Mouse (Mus musculus): ENCODE measurements around the gene Prok1. TPM values are rescaled to one million over a fixed set of nuclear protein-coding genes. Genes with fewer than 3 reads are reported as not detected.

Gene Prok1
- polyA plus RNA-seq, 1 experiment from 2014 or later: not detected

- H3K27me3 ChIP-seq: peaks cover 5% of the 10 kb centered on the region; the same call in 1 of the 2 replicates
- H3K9me3 ChIP-seq: no peaks in the 10 kb centered on the region
- 0 out of 2 replicates have a peak overlapping the region, but pooled peaks have one; percentile 24 for H3K4me2 ChIP-seq (replicated peaks)
- H3K27ac ChIP-seq (replicated peaks): no peak overlapping the region
- H3K4me3 ChIP-seq: no peak overlapping the region
- 0 out of 2 replicates have a peak overlapping the region, but pooled peaks have one; percentile 15 for H3K9ac ChIP-seq (replicated peaks)
- peak; percentile 57; the same call in 1 of the 2 replicates for ATAC-seq (ENCODE audit: low FRiP score, low read depth)
- 4% methylated on average over 11 of the region's 11 CpGs for WGBS
- H3K4me1 ChIP-seq: no peaks in the 10 kb centered on the region
- H3K36me3 ChIP-seq: no peaks in the 10 kb centered on the region
Observed at GRCm38 (mm10) chr3:107233351-107233813, 6.1 kb downstream of the Prok1 start.

DNA sequence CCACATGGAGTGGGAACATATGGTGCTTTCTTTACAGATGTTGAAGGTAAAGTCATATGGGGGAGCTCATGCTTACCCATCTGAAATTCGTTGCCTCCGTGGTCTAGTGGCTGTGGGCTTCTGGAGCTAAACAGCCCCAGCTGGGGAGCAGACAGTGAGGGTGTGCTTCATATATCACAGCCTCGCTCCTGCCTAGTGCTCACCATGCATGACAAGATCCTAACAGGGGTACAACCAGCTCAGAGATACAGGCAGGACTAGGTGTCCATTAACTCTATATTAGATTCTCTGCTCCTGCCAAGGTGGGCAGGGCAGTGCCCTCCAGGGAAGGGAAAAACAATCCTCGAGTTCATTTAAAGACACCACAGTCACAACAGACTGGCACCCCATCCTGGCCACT lies 8.3 kb downstream of the Prok1 start:
- peaks cover 5% of the 10 kb centered on the region; the same call in 1 of the 2 replicates for H3K27me3 ChIP-seq
- no peak overlapping the region for H3K27ac ChIP-seq (replicated peaks)
- WGBS: 68% methylated on average over 4 of the region's 4 CpGs
- no peak overlapping the region for H3K4me3 ChIP-seq
- no peaks in the 10 kb centered on the region for H3K4me1 ChIP-seq
- H3K9me3 ChIP-seq: no peaks in the 10 kb centered on the region
- no peaks in the 10 kb centered on the region for H3K36me3 ChIP-seq
- H3K9ac ChIP-seq (replicated peaks): no peak overlapping the region
- no peak for ATAC-seq (ENCODE audit: low FRiP score, low read depth)
- H3K4me2 ChIP-seq (replicated peaks): no peak overlapping the region

- no peak for ATAC-seq (ENCODE audit: low FRiP score, low read depth)
- H3K27ac ChIP-seq (replicated peaks): no peak within 1 kb of the TSS
- peaks cover 5% of the 10 kb centered on the region; the same call in 1 of the 2 replicates for H3K27me3 ChIP-seq
- WGBS: 56% methylated on average over 1 of the region's 1 CpGs
- no peaks in the 10 kb centered on the region for H3K9me3 ChIP-seq
- H3K4me1 ChIP-seq: no peaks in the 10 kb centered on the region
- H3K4me2 ChIP-seq (replicated peaks): no peak within 1 kb of the TSS
- no peak within 1 kb of the TSS for H3K4me3 ChIP-seq
- no peak within 1 kb of the TSS for H3K9ac ChIP-seq (replicated peaks)
- H3K36me3 ChIP-seq: no peaks in the 10 kb centered on the region
Observed at GRCm38 (mm10) chr3:107230527-107230926, 9.0 kb downstream of the Prok1 start, which contains the start of gene A630076J17Rik. Gene A630076J17Rik, plus strand, starts transcription at chr3:107230614.

- Histone ChIP-seq H3K27ac (replicated peaks) (no peak overlapping the region), H3K9me3 (no peaks in the 10 kb centered on the region), H3K36me3 (no peaks in the 10 kb centered on the region), H3K9ac (replicated peaks) (no peak overlapping the region), H3K27me3 (peaks cover 5% of the 10 kb centered on the region; the same call in 1 of the 2 replicates), H3K4me2 (replicated peaks) (no peak overlapping the region), H3K4me1 (no peaks in the 10 kb centered on the region), H3K4me3 (no peak overlapping the region)
- no peak for ATAC-seq (ENCODE audit: low FRiP score, low read depth)
- WGBS: 83% methylated on average over 5 of the region's 5 CpGs
Observed at GRCm38 (mm10) chr3:107229822-107230221, 9.7 kb downstream of the Prok1 start.

- Histone ChIP-seq H3K9ac (replicated peaks) (no peak overlapping the region), H3K4me2 (replicated peaks) (no peak overlapping the region), H3K36me3 (no peaks in the 10 kb centered on the region), H3K4me3 (no peak overlapping the region), H3K4me1 (no peaks in the 10 kb centered on the region), H3K9me3 (0 out of 2 replicates have a peak, but pooled peaks cover 2% of the 10 kb centered on the region), H3K27me3 (peaks cover 5% of the 10 kb centered on the region; the same call in 1 of the 2 replicates), H3K27ac (replicated peaks) (no peak overlapping the region)
- 78% methylated on average over 5 of the region's 5 CpGs for WGBS
- no peak for ATAC-seq (ENCODE audit: low FRiP score, low read depth)
Observed at GRCm38 (mm10) chr3:107229221-107229620, 10.3 kb downstream of the Prok1 start.

DNA sequence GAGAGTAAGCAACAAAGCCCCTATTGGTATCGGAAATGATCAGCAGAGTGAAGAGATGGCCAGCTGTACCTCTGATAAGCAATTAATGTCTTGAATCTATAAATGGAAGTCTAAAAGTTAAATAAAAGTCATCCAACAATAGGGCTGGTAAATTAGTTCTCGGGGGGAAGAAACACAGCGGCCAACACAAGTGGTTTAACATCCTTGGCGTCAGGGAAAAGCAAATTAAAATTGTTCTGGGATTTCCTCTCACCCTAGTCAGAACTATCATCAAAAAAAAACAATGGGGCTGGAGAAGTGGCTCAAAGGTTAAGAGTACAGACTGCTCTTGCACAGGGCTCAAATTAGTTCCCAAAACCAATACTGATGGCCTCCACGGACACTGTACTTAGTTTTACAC lies 13.7 kb downstream of the Prok1 start:
- Histone ChIP-seq H3K36me3 (no peaks in the 10 kb centered on the region), H3K27ac (replicated peaks) (no peak overlapping the region), H3K4me2 (replicated peaks) (no peak overlapping the region), H3K9ac (replicated peaks) (no peak overlapping the region), H3K9me3 (0 out of 2 replicates have a peak, but pooled peaks cover 3% of the 10 kb centered on the region), H3K4me3 (no peak overlapping the region), H3K4me1 (no peaks in the 10 kb centered on the region), H3K27me3 (no peaks in the 10 kb centered on the region)
- WGBS: 87% methylated on average over 5 of the region's 5 CpGs
- no peak for ATAC-seq (ENCODE audit: low FRiP score, low read depth)

DNA sequence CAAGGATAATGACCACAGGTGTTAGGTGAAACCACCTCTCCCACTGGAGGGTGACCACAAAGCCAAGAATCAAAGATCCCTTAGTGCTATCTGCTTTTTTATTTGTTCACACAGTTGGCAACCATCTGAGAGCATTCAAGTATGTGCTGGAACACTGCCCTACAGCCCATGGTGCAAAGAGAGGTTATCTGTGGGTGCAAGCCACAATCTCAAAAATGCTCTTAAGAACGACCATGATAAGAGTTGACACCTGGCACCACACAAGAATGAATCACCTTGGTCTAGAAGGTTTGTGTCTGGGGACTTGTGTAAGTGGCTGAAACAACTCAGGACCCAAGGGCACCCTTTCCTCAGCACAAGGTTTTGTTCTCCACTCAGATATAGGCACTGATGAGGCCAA lies 16.3 kb downstream of the Prok1 start:
- Histone ChIP-seq H3K27me3 (no peaks in the 10 kb centered on the region), H3K9me3 (0 out of 2 replicates have a peak, but pooled peaks cover 3% of the 10 kb centered on the region), H3K4me2 (replicated peaks) (no peak overlapping the region), H3K9ac (replicated peaks) (no peak overlapping the region), H3K4me1 (peaks cover 4% of the 10 kb centered on the region; the same call in 1 of the 2 replicates), H3K4me3 (no peak overlapping the region), H3K36me3 (no peaks in the 10 kb centered on the region), H3K27ac (replicated peaks) (no peak overlapping the region)
- no peak for ATAC-seq (ENCODE audit: low FRiP score, low read depth)
- 73% methylated on average over 1 of the region's 1 CpGs for WGBS

DNA sequence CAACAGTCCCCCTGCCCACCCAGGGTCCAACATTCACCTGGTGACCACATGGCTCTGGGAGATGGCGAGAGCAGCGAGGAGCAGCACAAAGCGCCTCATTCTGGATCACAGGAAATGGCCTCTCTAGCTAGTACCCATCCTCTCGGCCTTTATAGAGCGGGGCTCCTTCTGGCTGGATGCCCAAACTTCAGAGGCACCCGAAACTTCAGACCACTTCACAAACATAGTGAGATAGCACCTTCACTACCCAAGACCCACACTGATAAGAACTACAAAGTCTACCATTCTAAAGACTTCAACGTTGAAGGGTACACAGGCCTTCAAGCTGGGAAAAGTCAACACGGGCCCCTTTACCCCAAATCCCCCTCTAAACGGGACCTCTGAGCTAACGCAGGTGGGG lies 17.9 kb downstream of the Prok1 start, which contains the start of gene Cym:
Cym (minus strand) TSS at position 125 of the 400 bp plus-strand sequence.
- Histone ChIP-seq H3K9me3 (0 out of 2 replicates have a peak, but pooled peaks cover 3% of the 10 kb centered on the region), H3K4me2 (replicated peaks) (no peak within 1 kb of the TSS), H3K4me1 (peaks cover 4% of the 10 kb centered on the region; the same call in 1 of the 2 replicates), H3K36me3 (no peaks in the 10 kb centered on the region), H3K27me3 (no peaks in the 10 kb centered on the region), H3K27ac (replicated peaks) (no peak within 1 kb of the TSS), H3K4me3 (no peak within 1 kb of the TSS), H3K9ac (replicated peaks) (no peak within 1 kb of the TSS)
- WGBS: 90% methylated on average over 10 of the region's 10 CpGs
- ATAC-seq (ENCODE audit: low FRiP score, low read depth): no peak

GRCm38 (mm10) chr3:107218572-107218971 lies 20.9 kb downstream of the Prok1 start:
- Histone ChIP-seq H3K4me3 (no peak overlapping the region), H3K27me3 (no peaks in the 10 kb centered on the region), H3K27ac (replicated peaks) (no peak overlapping the region), H3K4me1 (peaks cover 4% of the 10 kb centered on the region; the same call in 1 of the 2 replicates), H3K4me2 (replicated peaks) (no peak overlapping the region), H3K9ac (replicated peaks) (no peak overlapping the region), H3K9me3 (no peaks in the 10 kb centered on the region), H3K36me3 (no peaks in the 10 kb centered on the region)
- 94% methylated on average over 7 of the region's 7 CpGs for WGBS
- ATAC-seq (ENCODE audit: low FRiP score, low read depth): no peak

DNA sequence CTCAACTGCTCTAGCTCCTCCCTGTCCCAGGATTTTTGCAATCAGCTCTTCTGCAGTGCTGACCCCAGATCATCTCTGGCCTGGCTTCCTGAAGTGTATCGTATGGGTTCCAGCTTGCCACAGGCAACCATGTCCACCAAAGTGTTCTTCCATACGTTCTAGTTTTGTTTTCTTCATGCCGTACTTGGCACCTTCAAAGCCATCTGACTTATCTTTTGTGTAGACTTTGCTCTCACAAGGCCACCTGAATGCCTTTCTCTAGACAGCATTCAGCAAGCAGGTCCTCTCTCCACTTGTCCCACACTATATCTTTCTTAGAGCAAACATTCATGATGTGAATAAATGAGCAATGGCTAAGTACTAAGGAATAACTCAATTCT lies 22.4 kb downstream of the Prok1 start:
- no peak for ATAC-seq (ENCODE audit: low FRiP score, low read depth)
- Histone ChIP-seq H3K27ac (replicated peaks) (no peak overlapping the region), H3K4me3 (no peak overlapping the region), H3K9me3 (no peaks in the 10 kb centered on the region), H3K4me2 (replicated peaks) (no peak overlapping the region), H3K36me3 (no peaks in the 10 kb centered on the region), H3K4me1 (peaks cover 4% of the 10 kb centered on the region; the same call in 1 of the 2 replicates), H3K9ac (replicated peaks) (no peak overlapping the region), H3K27me3 (no peaks in the 10 kb centered on the region)
- WGBS: 89% methylated on average over 3 of the region's 3 CpGs

DNA sequence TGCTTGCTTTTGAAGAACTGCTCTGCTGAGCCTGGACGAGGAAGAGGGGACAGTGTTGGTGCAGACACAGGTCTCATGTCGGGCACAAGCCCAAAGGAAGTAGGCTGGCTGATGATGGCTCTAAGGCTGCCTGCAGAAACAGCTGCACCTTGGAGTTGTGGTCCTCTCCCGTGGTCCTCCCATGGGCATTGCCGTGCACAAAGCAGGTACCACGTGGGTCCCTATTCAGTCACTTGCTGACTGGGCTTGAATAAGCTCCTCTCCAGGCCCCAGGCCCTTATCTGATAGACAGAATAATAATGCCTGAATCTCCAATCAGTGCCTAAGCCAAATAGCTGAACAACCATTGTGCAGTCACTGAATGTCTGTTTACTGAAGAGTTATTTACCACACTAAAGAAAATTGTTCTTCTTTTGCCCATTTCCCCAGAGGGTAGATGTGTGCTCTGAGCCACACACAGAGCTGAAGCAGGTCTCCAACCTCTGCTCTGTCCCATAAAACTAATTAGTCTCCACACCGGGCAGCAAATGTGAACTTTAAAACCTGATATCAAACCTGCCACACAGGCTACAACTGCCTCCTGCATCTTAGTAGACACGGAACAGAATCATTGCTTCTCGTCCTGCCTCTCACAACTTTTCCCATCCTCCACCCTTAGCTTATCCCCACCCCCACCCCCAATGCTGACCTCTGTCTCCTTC lies 23.0 kb downstream of the Prok1 start:
- Histone ChIP-seq H3K9ac (replicated peaks) (no peak overlapping the region), H3K4me3 (no peak overlapping the region), H3K9me3 (no peaks in the 10 kb centered on the region), H3K4me2 (replicated peaks) (no peak overlapping the region), H3K36me3 (no peaks in the 10 kb centered on the region), H3K4me1 (peaks cover 4% of the 10 kb centered on the region; the same call in 1 of the 2 replicates), H3K27ac (replicated peaks) (no peak overlapping the region), H3K27me3 (no peaks in the 10 kb centered on the region)
- WGBS: 74% methylated on average over 8 of the region's 8 CpGs
- no peak for ATAC-seq (ENCODE audit: low FRiP score, low read depth)

DNA sequence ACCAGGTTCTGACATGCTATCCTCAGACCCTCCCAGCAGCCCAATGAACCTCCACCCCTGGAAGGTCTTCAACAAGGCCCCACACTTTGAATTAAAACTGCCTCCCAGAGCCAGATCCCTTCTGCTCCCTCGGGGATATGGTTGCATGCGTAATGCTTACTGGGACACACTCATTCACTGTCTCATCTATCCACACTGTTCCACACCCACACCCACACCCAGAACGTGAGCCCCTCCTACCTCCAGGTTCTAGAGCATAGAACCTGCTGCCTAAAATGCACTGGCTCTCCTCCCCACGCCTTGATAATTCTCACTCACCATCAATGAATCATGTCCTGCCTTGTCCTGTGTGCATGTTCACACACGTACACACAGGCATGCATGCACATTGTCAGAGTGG lies 24.9 kb downstream of the Prok1 start:
- Histone ChIP-seq H3K9me3 (no peaks in the 10 kb centered on the region), H3K4me3 (no peak overlapping the region), H3K4me2 (replicated peaks) (no peak overlapping the region), H3K36me3 (no peaks in the 10 kb centered on the region), H3K4me1 (no peaks in the 10 kb centered on the region), H3K27me3 (no peaks in the 10 kb centered on the region), H3K27ac (replicated peaks) (no peak overlapping the region), H3K9ac (replicated peaks) (no peak overlapping the region)
- ATAC-seq (ENCODE audit: low FRiP score, low read depth): no peak
- WGBS: 90% methylated on average over 5 of the region's 5 CpGs

Measured in midbrain, embryonic 12.5 days (tissue).